8 mouse cellular contexts compared by ENCODE assay signal in the genomic region with DNA sequence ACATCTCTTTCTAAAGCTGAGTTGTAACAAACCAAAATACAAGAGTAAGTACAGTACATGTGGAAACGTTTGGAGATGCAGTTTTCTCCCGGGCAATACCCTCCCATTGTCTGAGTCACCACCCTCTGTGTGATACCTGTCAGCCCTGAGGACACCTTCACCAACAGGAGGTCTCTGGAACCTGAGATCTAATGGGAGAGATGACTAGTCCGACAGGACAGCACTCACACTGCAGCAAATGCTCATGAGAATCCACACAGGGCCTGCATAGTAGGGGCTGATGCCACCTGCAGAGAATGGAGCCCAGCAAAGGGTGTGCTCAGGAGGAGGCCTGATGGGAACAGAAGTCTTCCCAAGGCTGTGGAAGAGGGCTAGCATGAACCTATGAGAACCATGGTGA. TPM values are rescaled to one million over a fixed set of nuclear protein-coding genes. Genes with fewer than 3 reads are reported as not detected.
DNase-seq lines count a peak whose midpoint lies in the region; ATAC-seq and TF ChIP-seq lines count a peak whose summit lies in the region.

No protein-coding gene starts in this region.

- TF ChIP-seq EP300 in MEL (IDR thresholded peaks at IDR 0.05; ENCODE audit: low read depth in 1 of 2, low read length in 2 of 2): no peak

- WGBS in heart, embryonic 15.5 days: 21% methylated on average over 3 of the region's 3 CpGs
- WGBS in hindbrain, embryonic 11.5 days: 38% methylated on average over 3 of the region's 3 CpGs
- whole genome bisulfite sequencing in midbrain, embryonic 11.5 days: 30% methylated on average over 3 of the region's 3 CpGs

- peak overlapping the region; percentile 67 for H3K4me3 ChIP-seq in heart, embryonic 15.5 days
- H3K4me3 ChIP-seq in MEL (ENCODE audit: control insufficient read depth in 1 of 2, insufficient read depth in 1 of 2, low read depth in 2 of 2, low read length in 2 of 2): peak overlapping the region; percentile 36 to 55
- H3K4me3 ChIP-seq in hindbrain, embryonic 11.5 days (ENCODE audit: low read depth, low read length): peak overlapping the region; percentile 66
- peak overlapping the region; percentile 51 for H3K4me3 ChIP-seq in midbrain, embryonic 11.5 days (ENCODE audit: low read depth, low read length)

- DNase-seq in heart, postnatal 25 days (ENCODE audit: low spot score): no peak
- no peak for DNase-seq in MEL (ENCODE audit: low read depth, low spot score)
- no peak for DNase-seq in hindbrain, embryonic 11.5 days (ENCODE audit: low spot score)
- DNase-seq in midbrain, embryonic 11.5 days (ENCODE audit: low spot score, missing footprints): no peak
- no peak for DNase-seq in natural killer cell, adult 2 months (ENCODE audit: low spot score in 2 of 2)
- no peak for DNase-seq in left cerebral cortex, adult 9 months (ENCODE audit: low spot score in 2 of 2)
- no peak for DNase-seq in cerebellum, postnatal 14 days

- H3K9ac ChIP-seq in heart, embryonic 15.5 days: peak overlapping the region; percentile 57
- H3K9ac ChIP-seq in MEL (ENCODE audit: control insufficient read depth, low read depth, low read length, poor library complexity, severe bottlenecking): peak overlapping the region; percentile 59
- H3K9ac ChIP-seq in hindbrain, embryonic 11.5 days (ENCODE audit: low read depth, low read length): peak overlapping the region; percentile 7; the same call in 1 of the 2 replicates
- peak overlapping the region; percentile 58 for H3K9ac ChIP-seq in midbrain, embryonic 11.5 days (ENCODE audit: low read length)

- peak overlapping the region; percentile 85 for H3K4me2 ChIP-seq in heart, embryonic 15.5 days
- peak overlapping the region; percentile 52 for H3K4me2 ChIP-seq in hindbrain, embryonic 11.5 days (replicated peaks; ENCODE audit: low read depth, low read length)
- H3K4me2 ChIP-seq in midbrain, embryonic 11.5 days: peak overlapping the region; percentile 73

- H3K27me3 ChIP-seq in heart, embryonic 15.5 days: no peaks in the 10 kb centered on the region
- H3K27me3 ChIP-seq in MEL (ENCODE audit: control insufficient read depth in 1 of 2, insufficient read depth in 2 of 2, low read length in 2 of 2): no peaks in the 10 kb centered on the region
- H3K27me3 ChIP-seq in hindbrain, embryonic 11.5 days (ENCODE audit: control insufficient read depth, insufficient read depth, low read length): no peaks in the 10 kb centered on the region
- no peaks in the 10 kb centered on the region for H3K27me3 ChIP-seq in midbrain, embryonic 11.5 days (ENCODE audit: control insufficient read depth, insufficient read depth, low read length)

- ATAC-seq in heart, embryonic 15.5 days (replicated peaks; ENCODE audit: insufficient number of reproducible peaks, insufficient read depth, low FRiP score, low read depth): no peak
- ATAC-seq in hindbrain, embryonic 11.5 days (ENCODE audit: low FRiP score): peak; percentile 28; the same call in 1 of the 2 replicates
- peak; percentile 8; the same call in 1 of the 2 replicates for ATAC-seq in midbrain, embryonic 11.5 days (ENCODE audit: low FRiP score)

- no peak for TF ChIP-seq RAD21 in MEL (IDR thresholded peaks at IDR 0.05; ENCODE audit: low read depth, low read length)

- peaks cover 8% of the 10 kb centered on the region; the same call in 1 of the 2 replicates for H3K79me2 ChIP-seq in MEL (ENCODE audit: control insufficient read depth, insufficient read depth, low read length, poor library complexity)

- TF ChIP-seq CTCF in MEL (IDR thresholded peaks at IDR 0.05 in 2 of 3, conservative IDR thresholded peaks at IDR 0.05 in 1 of 3; ENCODE audit: control insufficient read depth in 1 of 3, insufficient read depth in 1 of 3, low read depth in 2 of 3, low read length in 3 of 3, poor library complexity in 1 of 3, severe bottlenecking in 1 of 3): no peak

- intact Hi-C loops in heart, postnatal 25 days (cut with DNase I): no loop called here

- peaks cover 36% of the 10 kb centered on the region for H3K4me1 ChIP-seq in heart, embryonic 15.5 days (replicated peaks)
- H3K4me1 ChIP-seq in MEL (ENCODE audit: control insufficient read depth in 1 of 2, insufficient read depth in 2 of 2, low read length in 2 of 2): peaks cover 4 to 11% of the 10 kb centered on the region in 2 experiments; a peak in 3 of 4 replicates
- peaks cover 4% of the 10 kb centered on the region; the same call in 1 of the 2 replicates for H3K4me1 ChIP-seq in hindbrain, embryonic 11.5 days (replicated peaks; ENCODE audit: control insufficient read depth, insufficient read depth, low read length)
- H3K4me1 ChIP-seq in midbrain, embryonic 11.5 days (ENCODE audit: control insufficient read depth, insufficient read depth, low read length): peaks cover 14% of the 10 kb centered on the region

- TF ChIP-seq POLR2A in MEL (IDR thresholded peaks at IDR 0.05; ENCODE audit: control insufficient read depth in 1 of 2, insufficient read depth in 1 of 2, low read depth in 1 of 2, low read length in 2 of 2, poor library complexity in 1 of 2): no peak

- H3K9me3 ChIP-seq in heart, embryonic 15.5 days (replicated peaks): no peaks in the 10 kb centered on the region
- no peaks in the 10 kb centered on the region for H3K9me3 ChIP-seq in MEL (replicated peaks; ENCODE audit: insufficient read depth, low read length)
- no peaks in the 10 kb centered on the region for H3K9me3 ChIP-seq in hindbrain, embryonic 11.5 days (ENCODE audit: control insufficient read depth, low read length)
- no peaks in the 10 kb centered on the region for H3K9me3 ChIP-seq in midbrain, embryonic 11.5 days (ENCODE audit: control insufficient read depth, low read length)

- no peaks in the 10 kb centered on the region for H3K36me3 ChIP-seq in heart, embryonic 15.5 days
- no peaks in the 10 kb centered on the region for H3K36me3 ChIP-seq in MEL (ENCODE audit: control insufficient read depth in 1 of 2, insufficient read depth in 2 of 2, low read length in 2 of 2)
- no peaks in the 10 kb centered on the region for H3K36me3 ChIP-seq in hindbrain, embryonic 11.5 days (ENCODE audit: control insufficient read depth, insufficient read depth, low read length)
- H3K36me3 ChIP-seq in midbrain, embryonic 11.5 days (ENCODE audit: control insufficient read depth, insufficient read depth, low read length): no peaks in the 10 kb centered on the region

- H3K27ac ChIP-seq in heart, embryonic 15.5 days: peak overlapping the region; percentile 92
- H3K27ac ChIP-seq in MEL (ENCODE audit: control insufficient read depth, low read depth, low read length): peak overlapping the region; percentile 65
- 0 out of 2 replicates have a peak overlapping the region, but pooled peaks have one; percentile 14 for H3K27ac ChIP-seq in hindbrain, embryonic 11.5 days (ENCODE audit: low read depth, low read length)
- H3K27ac ChIP-seq in midbrain, embryonic 11.5 days (ENCODE audit: low read depth, low read length): peak overlapping the region; percentile 44; the same call in 1 of the 2 replicates

TF ChIP-seq in MEL, 35 proteins besides CTCF, POLR2A, EP300 and RAD21 (continues in another document):
- no peak for TF ChIP-seq MAFK (IDR thresholded peaks at IDR 0.05; ENCODE audit: borderline replicate concordance, low read depth, low read length)
- no peak for TF ChIP-seq ZNF384 (IDR thresholded peaks at IDR 0.05; ENCODE audit: low read depth, low read length)

RNA-seq across cellular contexts. Expression of gene Paxx, which starts 0.5 kb away (rescaled TPM):
- polyA plus RNA-seq in heart, embryonic 15.5 days (2015; fragmentation: Nextera tagmentation; extraction: Ambion mirVana): 31.1 and 38.0 TPM in 2 replicates
- 10 to 100 TPM; 17.4 to 20.8 TPM for total RNA-seq in heart, postnatal 25 days (2021)
- 13.2 and 18.5 TPM in 2 replicates for total RNA-seq in MEL (2012; rRNA removed)
- 10 to 100 TPM in 1 of 2 experiments, not detected in 1; 22.1 TPM for polyA plus RNA-seq in MEL (2012; ENCODE audit: insufficient read depth in 1 of 2, insufficient read length in 2 of 2, low read depth in 1 of 2, low replicate concordance in 2 of 2, missing spikeins in 1 of 2)
- polyA plus RNA-seq in hindbrain, embryonic 11.5 days (2014; fragmentation: Nextera tagmentation; extraction: Ambion mirVana): 27.6 and 28.0 TPM in 2 replicates
- polyA plus RNA-seq in midbrain, embryonic 11.5 days (2014; fragmentation: Nextera tagmentation; extraction: Ambion mirVana): 21.9 and 23.2 TPM in 2 replicates

RNA-seq across cellular contexts. Expression of gene Clic3, which starts 4.8 kb away (rescaled TPM):
- 6.1 and 9.6 TPM in 2 replicates for polyA plus RNA-seq in heart, embryonic 15.5 days (2015; fragmentation: Nextera tagmentation; extraction: Ambion mirVana)
- total RNA-seq in heart, postnatal 25 days (2021): 1 to 10 TPM; 2.4 to 3.6 TPM
- 0.23 and 0.27 TPM in 2 replicates for total RNA-seq in MEL (2012; rRNA removed)
- under 1 TPM in 1 of 2 experiments, not detected in 1; 0.15 TPM for polyA plus RNA-seq in MEL (2012; ENCODE audit: insufficient read depth in 1 of 2, insufficient read length in 2 of 2, low read depth in 1 of 2, low replicate concordance in 2 of 2, missing spikeins in 1 of 2)
- polyA plus RNA-seq in hindbrain, embryonic 11.5 days (2014; fragmentation: Nextera tagmentation; extraction: Ambion mirVana): 0.57 TPM in 1 of 2 replicates, not detected in the other
- polyA plus RNA-seq in midbrain, embryonic 11.5 days (2014; fragmentation: Nextera tagmentation; extraction: Ambion mirVana): 0.18 and 0.25 TPM in 2 replicates

RNA-seq across cellular contexts. Expression of gene Ptgds, which starts 8.4 kb away (rescaled TPM):
- 107 and 134 TPM in 2 replicates for polyA plus RNA-seq in heart, embryonic 15.5 days (2015; fragmentation: Nextera tagmentation; extraction: Ambion mirVana)
- 100 to 1,000 TPM; 117 to 160 TPM for total RNA-seq in heart, postnatal 25 days (2021)
- not detected in 2 replicates for total RNA-seq in MEL (2012; rRNA removed)
- polyA plus RNA-seq in MEL (2012; ENCODE audit: insufficient read depth in 1 of 2, insufficient read length in 2 of 2, low read depth in 1 of 2, low replicate concordance in 2 of 2, missing spikeins in 1 of 2): not detected
- polyA plus RNA-seq in hindbrain, embryonic 11.5 days (2014; fragmentation: Nextera tagmentation; extraction: Ambion mirVana): 0.39 and 0.64 TPM in 2 replicates
- 0.26 TPM in 1 of 2 replicates, not detected in the other for polyA plus RNA-seq in midbrain, embryonic 11.5 days (2014; fragmentation: Nextera tagmentation; extraction: Ambion mirVana)

RNA-seq across cellular contexts. Expression of gene Lcn12, which starts 32.3 kb away (rescaled TPM):
- not detected in 2 replicates for polyA plus RNA-seq in heart, embryonic 15.5 days (2015; fragmentation: Nextera tagmentation; extraction: Ambion mirVana)
- not detected for total RNA-seq in heart, postnatal 25 days (2021)
- not detected in 2 replicates for total RNA-seq in MEL (2012; rRNA removed)
- polyA plus RNA-seq in MEL (2012; ENCODE audit: insufficient read depth in 1 of 2, insufficient read length in 2 of 2, low read depth in 1 of 2, low replicate concordance in 2 of 2, missing spikeins in 1 of 2): not detected
- not detected in 2 replicates for polyA plus RNA-seq in hindbrain, embryonic 11.5 days (2014; fragmentation: Nextera tagmentation; extraction: Ambion mirVana)
- polyA plus RNA-seq in midbrain, embryonic 11.5 days (2014; fragmentation: Nextera tagmentation; extraction: Ambion mirVana): not detected in 2 replicates

RNA-seq across cellular contexts. Expression of gene Abca2, which starts 32.9 kb away (rescaled TPM):
- polyA plus RNA-seq in heart, embryonic 15.5 days (2015; fragmentation: Nextera tagmentation; extraction: Ambion mirVana): 3.5 and 5.6 TPM in 2 replicates
- 10 to 100 TPM; 31.2 to 36.2 TPM for total RNA-seq in heart, postnatal 25 days (2021)
- 8.7 and 10.4 TPM in 2 replicates for total RNA-seq in MEL (2012; rRNA removed)
- 10 to 100 TPM in 1 of 2 experiments, not detected in 1; 42.2 TPM for polyA plus RNA-seq in MEL (2012; ENCODE audit: insufficient read depth in 1 of 2, insufficient read length in 2 of 2, low read depth in 1 of 2, low replicate concordance in 2 of 2, missing spikeins in 1 of 2)
- 3.5 and 3.7 TPM in 2 replicates for polyA plus RNA-seq in hindbrain, embryonic 11.5 days (2014; fragmentation: Nextera tagmentation; extraction: Ambion mirVana)
- polyA plus RNA-seq in midbrain, embryonic 11.5 days (2014; fragmentation: Nextera tagmentation; extraction: Ambion mirVana): 5.2 and 5.4 TPM in 2 replicates

Comparison
In these comparisons a context has a peak if more than half of its experiments do, and no peak if none do; other contexts are left out.
1. H3K27ac ChIP-seq: peak in every context shown above with its lines; median percentile 92 in heart, embryonic 15.5 days; 65 in MEL; 44 in midbrain, embryonic 11.5 days; 14 in hindbrain, embryonic 11.5 days.
2. H3K9ac ChIP-seq: peak in every context shown above with its lines; median percentile 59 in MEL; 58 in midbrain, embryonic 11.5 days; 57 in heart, embryonic 15.5 days; 7 in hindbrain, embryonic 11.5 days.
3. RNA of gene Ptgds, which starts 8.4 kb away (polyA plus RNA-seq): 107 to 134 TPM in heart, embryonic 15.5 days; 0.39 to 0.64 TPM in hindbrain, embryonic 11.5 days, 0.26 TPM in midbrain, embryonic 11.5 days and not detected in MEL; every median in the first group is over 10 times any median in the second.
4. Peak in every context shown above with its lines, with median percentiles within 50 percentile points of each other: H3K4me2 ChIP-seq and H3K4me3 ChIP-seq.